ENCODE assay signal across 21 mouse cellular contexts in the genomic region with DNA sequence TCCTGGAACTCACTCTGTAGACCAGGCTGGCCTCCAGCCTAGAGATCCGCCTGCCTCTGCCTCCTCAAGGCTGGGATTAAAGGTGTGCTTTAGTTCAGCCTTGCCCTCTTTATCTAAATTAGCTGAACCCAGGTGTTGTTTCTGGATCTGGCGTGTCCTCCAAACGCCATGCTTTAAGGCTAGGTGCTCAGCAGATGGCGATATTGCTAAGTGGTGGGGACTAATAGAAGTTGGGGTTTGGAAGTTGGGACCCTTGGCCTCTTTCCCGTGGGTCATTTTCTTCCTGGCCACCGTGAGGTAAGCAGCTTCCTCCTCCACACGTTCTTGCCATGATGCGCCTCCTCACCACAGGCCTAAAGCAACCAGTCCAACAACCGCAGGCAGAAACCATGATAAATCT.
A peak's percentile ranks its signal among the peaks of the same experiment; 100 is the strongest.
DNase-seq lines count a peak whose midpoint lies in the region; ATAC-seq and TF ChIP-seq lines count a peak whose summit lies in the region.
"Had no signal": no experiment of that assay in that cellular context is flagged by ENCODE, and none has a peak within 500 bp of the region (broad histone marks: within the 10 kb centered on the region; RNA-seq: fewer than 3 reads in every experiment).

No protein-coding gene starts in this region.

- H3K4me2 ChIP-seq in kidney, postnatal 0 days (ENCODE audit: low read length), result no peak overlapping the region
- no peak overlapping the region for H3K4me2 ChIP-seq in hindbrain, embryonic 16.5 days (ENCODE audit: low read length)
- H3K4me2 ChIP-seq: forebrain, embryonic 13.5 days; limb, embryonic 13.5 days; neural tube, embryonic 13.5 days had no signal

- H3K36me3 ChIP-seq in kidney, postnatal 0 days (ENCODE audit: insufficient read depth, low read length), result no peaks in the 10 kb centered on the region
- no peaks in the 10 kb centered on the region for H3K36me3 ChIP-seq in hindbrain, embryonic 16.5 days (ENCODE audit: control insufficient read depth, insufficient read depth, low read length)
- H3K36me3 ChIP-seq: heart, embryonic 10.5 days; limb, embryonic 13.5 days; midbrain, embryonic 10.5 days; neural tube, embryonic 13.5 days had no signal

- H3K4me3 ChIP-seq in kidney, postnatal 0 days (replicated peaks; ENCODE audit: low read depth, low read length), result no peak overlapping the region
- H3K4me3 ChIP-seq in hindbrain, embryonic 16.5 days (ENCODE audit: low read length), result no peak overlapping the region
- H3K4me3 ChIP-seq: forebrain, embryonic 13.5 days; heart, embryonic 10.5 days; limb, embryonic 13.5 days; midbrain, embryonic 10.5 days; neural tube, embryonic 13.5 days had no signal

- H3K4me1 ChIP-seq in kidney, postnatal 0 days (replicated peaks; ENCODE audit: insufficient read depth, low read length), result 0 out of 2 replicates have a peak, but pooled peaks cover 4% of the 10 kb centered on the region
- no peaks in the 10 kb centered on the region for H3K4me1 ChIP-seq in hindbrain, embryonic 16.5 days (ENCODE audit: control insufficient read depth, insufficient read depth, low read depth, low read length)
- H3K4me1 ChIP-seq: forebrain, embryonic 13.5 days; midbrain, embryonic 10.5 days; neural tube, embryonic 13.5 days had no signal

- no peaks in the 10 kb centered on the region for H3K27me3 ChIP-seq in kidney, postnatal 0 days (ENCODE audit: insufficient read depth, low read length)
- H3K27me3 ChIP-seq in hindbrain, embryonic 16.5 days (replicated peaks; ENCODE audit: control insufficient read depth, insufficient read depth, low read length), result no peaks in the 10 kb centered on the region
- H3K27me3 ChIP-seq: forebrain, embryonic 13.5 days; limb, embryonic 13.5 days had no signal

- WGBS in kidney, postnatal 0 days, result 91% methylated on average over 9 of the region's 9 CpGs
- WGBS in hindbrain, embryonic 16.5 days, result 87% methylated on average over 9 of the region's 9 CpGs

- no peaks in the 10 kb centered on the region for H3K9me3 ChIP-seq in kidney, postnatal 0 days (replicated peaks; ENCODE audit: low read length)
- H3K9me3 ChIP-seq in hindbrain, embryonic 16.5 days (ENCODE audit: control insufficient read depth, low read length), result no peaks in the 10 kb centered on the region
- H3K9me3 ChIP-seq: forebrain, embryonic 13.5 days; heart, embryonic 10.5 days; limb, embryonic 13.5 days; midbrain, embryonic 10.5 days; neural tube, embryonic 13.5 days had no signal

- no peak for ATAC-seq in CD4-positive, CD25-positive, alpha-beta regulatory T cell, adult 4 months
- no peak for ATAC-seq in kidney, postnatal 0 days (replicated peaks; ENCODE audit: low FRiP score, low read depth)
- no peak for ATAC-seq in hindbrain, embryonic 16.5 days
- ATAC-seq: forebrain, embryonic 13.5 days had no signal

- no peak overlapping the region for H3K9ac ChIP-seq in kidney, postnatal 0 days (ENCODE audit: low read depth, low read length)
- no peak overlapping the region for H3K9ac ChIP-seq in hindbrain, embryonic 16.5 days (ENCODE audit: low read depth, low read length)
- H3K9ac ChIP-seq: forebrain, embryonic 13.5 days; limb, embryonic 13.5 days; neural tube, embryonic 13.5 days had no signal

- no peak overlapping the region for H3K27ac ChIP-seq in kidney, postnatal 0 days
- no peak overlapping the region for H3K27ac ChIP-seq in hindbrain, embryonic 16.5 days (ENCODE audit: low read depth, low read length)
- H3K27ac ChIP-seq: forebrain, embryonic 13.5 days; heart, embryonic 10.5 days; limb, embryonic 13.5 days; midbrain, embryonic 10.5 days; neural tube, embryonic 13.5 days had no signal

- DNase-seq in CD4-positive, CD25-positive, alpha-beta regulatory T cell, adult 2 months (ENCODE audit: low read depth, low spot score), result peak; percentile 18
- no peak for DNase-seq in kidney, postnatal 0 days (ENCODE audit: low spot score)
- DNase-seq in kidney, postnatal 10 days, result no peak
- DNase-seq in B cell, adult 2 months, result peak; percentile 18 to 23
- DNase-seq in ZHBTc4 (ENCODE audit: low read depth, low spot score), result peak; percentile 51
- DNase-seq in adrenal gland, adult 2 months, result no peak
- DNase-seq: adrenal gland, postnatal 36 days; cerebellum, adult 9-11 months; gastrocnemius, postnatal 36 days; heart, postnatal 36 days; kidney, adult 9 months; lung, adult 2 months; lung, postnatal 4 days; thymus, postnatal 25 days had no signal

- peak; percentile 41; the same call in 1 of the 2 replicates for TF ChIP-seq CTCF in kidney, postnatal 0 days (IDR thresholded peaks at IDR 0.05; ENCODE audit: low read depth)

Comparison
In these comparisons a context has a peak if more than half of its experiments do, and no peak if none do; other contexts are left out.
1. DNase-seq: peak in CD4-positive, CD25-positive, alpha-beta regulatory T cell, adult 2 months (single experiment), B cell, adult 2 months (2 of 2) and ZHBTc4 (single experiment); none in kidney, postnatal 0 days (single experiment), kidney, postnatal 10 days (single experiment) and adrenal gland, adult 2 months (single experiment).